ENCODE assay signal across 25 mouse cellular contexts in the genomic region with DNA sequence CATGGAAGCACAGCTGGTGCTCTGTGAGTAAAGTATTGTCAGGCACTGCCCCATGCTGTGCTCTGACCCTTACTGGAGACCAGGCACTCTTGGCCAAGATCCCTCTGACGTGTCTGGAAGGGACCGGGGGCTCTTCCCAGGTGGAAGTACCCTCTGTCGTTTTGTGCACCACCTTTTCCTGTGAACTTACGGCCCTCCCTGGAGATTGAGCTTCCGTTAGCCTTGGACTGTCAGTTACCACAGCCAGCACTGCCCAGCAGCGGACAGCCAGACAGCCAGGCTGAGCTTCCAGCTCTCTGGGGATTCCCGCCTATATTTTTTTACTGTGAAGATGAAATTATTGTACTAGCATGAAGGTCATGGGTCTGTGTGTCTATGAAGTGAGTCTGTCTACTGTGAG. TPM values are rescaled to one million over a fixed set of nuclear protein-coding genes. Genes with fewer than 3 reads are reported as not detected.
DNase-seq lines count a peak whose midpoint lies in the region; ATAC-seq and TF ChIP-seq lines count a peak whose summit lies in the region.
"Had no signal": no experiment of that assay in that cellular context is flagged by ENCODE, and none has a peak within 500 bp of the region (broad histone marks: within the 10 kb centered on the region; RNA-seq: fewer than 3 reads in every experiment).

No protein-coding gene starts in this region.

- H3K4me2 ChIP-seq in intestine, postnatal 0 days (replicated peaks; ENCODE audit: low read depth), result no peak overlapping the region
- H3K4me2 ChIP-seq in intestine, embryonic 15.5 days (replicated peaks), result no peak overlapping the region
- H3K4me2 ChIP-seq: embryonic facial prominence, embryonic 12.5 days; forebrain, embryonic 15.5 days; hindbrain, embryonic 12.5 days had no signal

- H3K36me3 ChIP-seq in intestine, postnatal 0 days (ENCODE audit: control insufficient read depth, insufficient read depth), result peaks cover 74% of the 10 kb centered on the region
- peaks cover 41% of the 10 kb centered on the region for H3K36me3 ChIP-seq in intestine, embryonic 15.5 days
- peaks cover 62% of the 10 kb centered on the region for H3K36me3 ChIP-seq in ES-E14 (ENCODE audit: control insufficient read depth, insufficient read depth, low read length, poor library complexity, severe bottlenecking)

- 88% methylated on average over 7 of the region's 7 CpGs for WGBS in intestine, postnatal 0 days
- 94% methylated on average over 7 of the region's 7 CpGs for WGBS in intestine, embryonic 15.5 days

- H3K27me3 ChIP-seq in intestine, postnatal 0 days (replicated peaks; ENCODE audit: control insufficient read depth, insufficient read depth, low read length), result no peaks in the 10 kb centered on the region
- no peaks in the 10 kb centered on the region for H3K27me3 ChIP-seq in intestine, embryonic 15.5 days (replicated peaks)
- H3K27me3 ChIP-seq: embryonic facial prominence, embryonic 12.5 days; forebrain, embryonic 15.5 days; hindbrain, embryonic 12.5 days had no signal

- in situ Hi-C loops in ES-E14 (cut with MboI; ENCODE audit: low sequenced_read_pairs in 2 of 2, unreplicated experiment in 2 of 2), result no loop called here

- ATAC-seq in intestine, postnatal 0 days, result no peak
- ATAC-seq in intestine, embryonic 15.5 days, result no peak
- ATAC-seq: forebrain, embryonic 15.5 days; hindbrain, embryonic 16.5 days; inflammation-experienced regulatory T-cells, adult 6 months had no signal

- no peaks in the 10 kb centered on the region for H3K4me1 ChIP-seq in intestine, postnatal 0 days (replicated peaks; ENCODE audit: control insufficient read depth, insufficient read depth, low read length)
- no peaks in the 10 kb centered on the region for H3K4me1 ChIP-seq in intestine, embryonic 15.5 days (replicated peaks)
- H3K4me1 ChIP-seq in ES-E14 (ENCODE audit: control insufficient read depth in 2 of 2, insufficient read depth in 2 of 2, low read length in 2 of 2, poor library complexity in 1 of 2), result no peaks in the 10 kb centered on the region
- H3K4me1 ChIP-seq in bone marrow macrophage, adult 2 months (ENCODE audit: control insufficient read depth, insufficient read depth, low read length), result peaks cover 21% of the 10 kb centered on the region
- H3K4me1 ChIP-seq: embryonic facial prominence, embryonic 12.5 days; forebrain, embryonic 15.5 days; hindbrain, embryonic 12.5 days had no signal

- no peak for TF ChIP-seq CTCF in intestine, postnatal 0 days (IDR thresholded peaks at IDR 0.05; ENCODE audit: low read depth)
- TF ChIP-seq CTCF in bone marrow macrophage, adult 2 months (IDR thresholded peaks at IDR 0.05; ENCODE audit: low read depth, low read length), result no peak

- no peak overlapping the region for H3K4me3 ChIP-seq in intestine, postnatal 0 days (ENCODE audit: low read depth, low read length)
- no peak overlapping the region for H3K4me3 ChIP-seq in intestine, embryonic 15.5 days (replicated peaks)
- no peak overlapping the region for H3K4me3 ChIP-seq in ES-E14 (ENCODE audit: insufficient read depth in 1 of 2, low read depth in 1 of 2, low read length in 2 of 2, poor library complexity in 1 of 2, severe bottlenecking in 1 of 2)
- H3K4me3 ChIP-seq in bone marrow macrophage, adult 2 months (ENCODE audit: insufficient read depth, low read length), result no peak overlapping the region
- H3K4me3 ChIP-seq: embryonic facial prominence, embryonic 12.5 days; forebrain, embryonic 15.5 days; hindbrain, embryonic 12.5 days had no signal

- no peaks in the 10 kb centered on the region for H3K9me3 ChIP-seq in intestine, postnatal 0 days (ENCODE audit: control insufficient read depth)
- H3K9me3 ChIP-seq in intestine, embryonic 15.5 days, result no peaks in the 10 kb centered on the region
- H3K9me3 ChIP-seq in ES-E14 (ENCODE audit: control insufficient read depth, insufficient read depth, low read depth, low read length), result no peaks in the 10 kb centered on the region
- H3K9me3 ChIP-seq: embryonic facial prominence, embryonic 12.5 days; forebrain, embryonic 15.5 days; hindbrain, embryonic 12.5 days had no signal

- DNase-seq in adrenal gland, adult 2 months, result peak; percentile 61
- no peak for DNase-seq in adrenal gland, adult 8-10 months
- DNase-seq in ES-E14 (ENCODE audit: low read depth, low spot score), result no peak
- DNase-seq in frontal cortex, postnatal 36 days (ENCODE audit: low spot score in 2 of 2), result no peak
- no peak for DNase-seq in kidney, adult 18-20 months
- DNase-seq: cerebellum, adult 2 months; cerebellum, postnatal 10 days; gastrocnemius, postnatal 14 days; heart, postnatal 10 days; heart, postnatal 4 days; kidney, adult 2 months had no signal

- TF ChIP-seq POLR2A in bone marrow macrophage, adult 2 months (IDR thresholded peaks at IDR 0.05; ENCODE audit: borderline replicate concordance, low read depth, low read length), result no peak

- H3K9ac ChIP-seq in intestine, postnatal 0 days (ENCODE audit: low read depth, low read length), result no peak overlapping the region
- no peak overlapping the region for H3K9ac ChIP-seq in intestine, embryonic 15.5 days
- H3K9ac ChIP-seq in ES-E14 (ENCODE audit: insufficient read depth, low read depth, low read length, poor library complexity, severe bottlenecking), result no peak overlapping the region
- H3K9ac ChIP-seq: embryonic facial prominence, embryonic 12.5 days; forebrain, embryonic 15.5 days; hindbrain, embryonic 12.5 days had no signal

- H3K27ac ChIP-seq in intestine, postnatal 0 days (ENCODE audit: low read depth, low read length), result peak overlapping the region; percentile 28; the same call in 1 of the 2 replicates
- no peak overlapping the region for H3K27ac ChIP-seq in intestine, embryonic 15.5 days
- peak overlapping the region; percentile 3; the same call in 1 of the 2 replicates for H3K27ac ChIP-seq in ES-E14 (ENCODE audit: insufficient read depth, low read depth, low read length, poor library complexity, severe bottlenecking)
- peak overlapping the region; percentile 52; the same call in 1 of the 2 replicates for H3K27ac ChIP-seq in bone marrow macrophage, adult 2 months (ENCODE audit: insufficient read depth, low read depth, low read length)
- H3K27ac ChIP-seq: embryonic facial prominence, embryonic 12.5 days; forebrain, embryonic 15.5 days; hindbrain, embryonic 12.5 days had no signal

TF ChIP-seq in ES-E14, 5 proteins besides CTCF, POLR2A, EP300 and RAD21:
- TF ChIP-seq ZC3H11A (IDR thresholded peaks at IDR 0.05; ENCODE audit: borderline replicate concordance, low read depth, low read length), result no peak
- TF ChIP-seq MAFK (IDR thresholded peaks at IDR 0.05; ENCODE audit: insufficient read depth, low read depth, low read length), result no peak
- no peak for TF ChIP-seq HCFC1 (IDR thresholded peaks at IDR 0.05; ENCODE audit: borderline replicate concordance, insufficient read depth, low read length)
- TF ChIP-seq ZNF384 (IDR thresholded peaks at IDR 0.05; ENCODE audit: low read depth, low read length), result no peak
- TF ChIP-seq CHD2 (IDR thresholded peaks at IDR 0.05; ENCODE audit: low read depth, low read length), result no peak

RNA-seq across cellular contexts. Expression of gene D2hgdh, which starts 6.0 kb away (rescaled TPM):
- 10 to 100 TPM; 45.2 to 57.5 TPM for total RNA-seq in adrenal gland, adult 2 months (2021)
- polyA plus RNA-seq in adrenal gland, adult 2 months (2012; rRNA removed), result 28.8 and 29.6 TPM in 2 replicates
- total RNA-seq in adrenal gland, adult 8-10 months (2022), result 10 to 100 TPM; 66.1 to 75.9 (median 74.2) TPM
- polyA plus RNA-seq in intestine, postnatal 0 days (2015; fragmentation: Nextera tagmentation; extraction: Ambion mirVana), result 9.3 and 9.5 TPM in 2 replicates
- 14.0 and 14.1 TPM in 2 replicates for polyA plus RNA-seq in intestine, embryonic 15.5 days (2015; fragmentation: Nextera tagmentation; extraction: Ambion mirVana)
- total RNA-seq in ES-E14 (2012; rRNA removed), result 10.9 and 11.0 TPM in 2 replicates
- polyA plus RNA-seq in bone marrow macrophage, adult 2 months (2012; ENCODE audit: insufficient read depth, insufficient read length, missing spikeins), result 16.2 and 20.8 TPM in 2 replicates

RNA-seq across cellular contexts. Expression of gene Ing5, which starts 15.0 kb away (rescaled TPM):
- 10 to 100 TPM; 14.8 to 19.1 TPM for total RNA-seq in adrenal gland, adult 2 months (2021)
- 4.3 and 4.6 TPM in 2 replicates for polyA plus RNA-seq in adrenal gland, adult 2 months (2012; rRNA removed)
- total RNA-seq in adrenal gland, adult 8-10 months (2022), result 10 to 100 TPM; 16.6 to 21.9 (median 20.8) TPM
- polyA plus RNA-seq in intestine, postnatal 0 days (2015; fragmentation: Nextera tagmentation; extraction: Ambion mirVana), result 6.0 and 7.2 TPM in 2 replicates
- polyA plus RNA-seq in intestine, embryonic 15.5 days (2015; fragmentation: Nextera tagmentation; extraction: Ambion mirVana), result 16.8 and 17.6 TPM in 2 replicates
- 23.2 and 26.5 TPM in 2 replicates for total RNA-seq in ES-E14 (2012; rRNA removed)
- 10.7 and 12.4 TPM in 2 replicates for polyA plus RNA-seq in bone marrow macrophage, adult 2 months (2012; ENCODE audit: insufficient read depth, insufficient read length, missing spikeins)

RNA-seq across cellular contexts. Expression of gene Dtymk, which starts 17.0 kb away (rescaled TPM):
- 10 to 100 TPM; 50.6 to 66.3 TPM for total RNA-seq in adrenal gland, adult 2 months (2021)
- 43.2 and 44.5 TPM in 2 replicates for polyA plus RNA-seq in adrenal gland, adult 2 months (2012; rRNA removed)
- total RNA-seq in adrenal gland, adult 8-10 months (2022), result 10 to 100 TPM; 60.0 to 89.7 (median 75.5) TPM
- polyA plus RNA-seq in intestine, postnatal 0 days (2015; fragmentation: Nextera tagmentation; extraction: Ambion mirVana), result 85.8 and 87.1 TPM in 2 replicates
- 218 and 226 TPM in 2 replicates for polyA plus RNA-seq in intestine, embryonic 15.5 days (2015; fragmentation: Nextera tagmentation; extraction: Ambion mirVana)
- 304 and 331 TPM in 2 replicates for total RNA-seq in ES-E14 (2012; rRNA removed)
- 36.8 and 46.8 TPM in 2 replicates for polyA plus RNA-seq in bone marrow macrophage, adult 2 months (2012; ENCODE audit: insufficient read depth, insufficient read length, missing spikeins)

RNA-seq across cellular contexts. Expression of gene Gal3st2, which starts 42.4 kb away (rescaled TPM):
- not detected for total RNA-seq in adrenal gland, adult 2 months (2021)
- polyA plus RNA-seq in adrenal gland, adult 2 months (2012; rRNA removed), result 0.12 and 0.15 TPM in 2 replicates
- under 1 TPM in 1 of 4 experiments, not detected in 3; 0.44 TPM for total RNA-seq in adrenal gland, adult 8-10 months (2022)
- 13.3 and 14.1 TPM in 2 replicates for polyA plus RNA-seq in intestine, postnatal 0 days (2015; fragmentation: Nextera tagmentation; extraction: Ambion mirVana)
- 0.05 and 0.44 TPM in 2 replicates for polyA plus RNA-seq in intestine, embryonic 15.5 days (2015; fragmentation: Nextera tagmentation; extraction: Ambion mirVana)
- total RNA-seq in ES-E14 (2012; rRNA removed), result not detected in 2 replicates
- polyA plus RNA-seq in bone marrow macrophage, adult 2 months (2012; ENCODE audit: insufficient read depth, insufficient read length, missing spikeins), result not detected in 2 replicates
- total RNA-seq: adrenal gland, postnatal 4 days; common myeloid progenitor, adult 5-6 weeks; gastrocnemius, adult 18-20 months; gastrocnemius, postnatal 14 days had no signal
- polyA plus RNA-seq: C2C12; cerebellum, adult 2 months; forebrain, embryonic 11.5 days; forebrain, embryonic 15.5 days; gonadal fat pad, adult 2 months; hindbrain, embryonic 12.5 days; hindbrain, embryonic 16.5 days; inflammation-experienced regulatory T-cells, adult 6 months had no signal
